Mouse (Mus musculus) left cerebral cortex, postnatal 36 days (tissue): ENCODE measurements around the gene Vps50. TPM values are rescaled to one million over a fixed set of nuclear protein-coding genes. Genes with fewer than 3 reads are reported as not detected.
"Not testable (repeated sequence)": the region's sequence is repeated elsewhere in the genome, so short reads cannot be mapped to it uniquely, and the experiment has no call there.

ENCODE experiments used
- DNase-seq, 2 experiments: peaks; one replicate each; pipeline ENCODE4 v3.0.0; 2021 to 2022; ENCODE audit warnings: low spot score in 2 of 2, mixed read lengths in 1 of 2
- intact Hi-C: fragments of 180-260 bp; cut with DNase I; formaldehyde crosslinking; loops from one replicate; pipeline ENCODE4 v1.15.1; 2025
- total RNA-seq, 2 experiments: library from RNA; stranded (reverse); gene quantifications; 2 replicates each; pipeline ENCODE4 v1.2.3; 2021

Vps50 gene
- total RNA-seq, result 10 to 100 TPM; 55.0 to 57.5 TPM

GRCm38 (mm10) chr6:3498162-3498848, at the start of gene Vps50, which contains the start of gene Hepacam2:
Gene Vps50, plus strand, starts transcription at chr6:3498382.
Gene Hepacam2, minus strand, starts transcription at chr6:3498298.
- peak; percentile 86 to 89 for DNase-seq
- intact Hi-C loops, result no loop called here

- intact Hi-C loops, result no loop called here
- no peak for DNase-seq
Measured at GRCm38 (mm10) chr6:3454421-3454820, 43.8 kb upstream of the Vps50 start.

- no peak for DNase-seq
- intact Hi-C loops, result no loop called here
Measured at GRCm38 (mm10) chr6:3455944-3456536, 42.1 kb upstream of the Vps50 start.

- intact Hi-C loops, result no loop called here
- no peak for DNase-seq
Measured at GRCm38 (mm10) chr6:3463026-3463425, 35.2 kb upstream of the Vps50 start.

- intact Hi-C loops, result no loop called here
- DNase-seq, result no peak
Measured at GRCm38 (mm10) chr6:3463594-3463993, 34.6 kb upstream of the Vps50 start.

GRCm38 (mm10) chr6:3468627-3469026, 29.6 kb upstream of the Vps50 start:
- intact Hi-C loops, result no loop called here

GRCm38 (mm10) chr6:3470706-3471105, 27.5 kb upstream of the Vps50 start:
- intact Hi-C loops, result no loop called here
- no peak for DNase-seq

More at GRCm38 (mm10) chr6:3468627-3469026, 29.6 kb upstream of the Vps50 start:
- DNase-seq, result no peak

- DNase-seq, result no peak
- intact Hi-C loops, result no loop called here
Measured at GRCm38 (mm10) chr6:3476299-3476698, 21.9 kb upstream of the Vps50 start.

GRCm38 (mm10) chr6:3479853-3480252, 18.3 kb upstream of the Vps50 start:
- no peak for DNase-seq
- intact Hi-C loops, result no loop called here

- intact Hi-C loops, result no loop called here
- DNase-seq, result no peak
Measured at GRCm38 (mm10) chr6:3481705-3482104, 16.5 kb upstream of the Vps50 start.

- intact Hi-C loops, result no loop called here
Measured at GRCm38 (mm10) chr6:3485133-3485532, 13.0 kb upstream of the Vps50 start.

GRCm38 (mm10) chr6:3487355-3487754, 10.8 kb upstream of the Vps50 start:
- intact Hi-C loops, result no loop called here

More at GRCm38 (mm10) chr6:3485133-3485532, 13.0 kb upstream of the Vps50 start:
- no peak for DNase-seq

GRCm38 (mm10) chr6:3494285-3494684, 3.9 kb upstream of the Vps50 start:
- intact Hi-C loops, result no loop called here
- DNase-seq, result no peak

More at GRCm38 (mm10) chr6:3487355-3487754, 10.8 kb upstream of the Vps50 start:
- DNase-seq, result no peak

GRCm38 (mm10) chr6:3496210-3496609, 2.0 kb upstream of the Vps50 start:
- DNase-seq, result no peak
- intact Hi-C loops, result loop anchor here (2.0 kb wide), 1 partner anchor 49 kb away; no protein-coding TSS in a partner anchor

GRCm38 (mm10) chr6:3500286-3500685, 2.1 kb downstream of the Vps50 start:
- no peak for DNase-seq
- intact Hi-C loops, result no loop called here

GRCm38 (mm10) chr6:3505289-3505688, 7.1 kb downstream of the Vps50 start:
- intact Hi-C loops, result loop anchor here (5.0 kb wide), 1 partner anchor 1897 kb away; no protein-coding TSS in a partner anchor

GRCm38 (mm10) chr6:3507078-3507477, 8.9 kb downstream of the Vps50 start:
- DNase-seq, result no peak
- intact Hi-C loops, result loop anchor here (5.0 kb wide), 1 partner anchor 1895 kb away; no protein-coding TSS in a partner anchor

More at GRCm38 (mm10) chr6:3505289-3505688, 7.1 kb downstream of the Vps50 start:
- no peak for DNase-seq

GRCm38 (mm10) chr6:3508151-3508550, 10.0 kb downstream of the Vps50 start:
- not testable (repeated sequence) for DNase-seq
- intact Hi-C loops, result loop anchor here (5.0 kb wide), 1 partner anchor 1894 kb away; no protein-coding TSS in a partner anchor

GRCm38 (mm10) chr6:3509782-3510181, 11.6 kb downstream of the Vps50 start:
- intact Hi-C loops, result loop anchor here (1.0 to 5.0 kb wide), 4 partner anchors 1038 to 1893 kb away; no protein-coding TSS in a partner anchor
- DNase-seq, result no peak

- intact Hi-C loops, result loop anchor here (5.0 kb wide), 2 partner anchors 1036 to 1601 kb away; no protein-coding TSS in a partner anchor
- no peak for DNase-seq
Measured at GRCm38 (mm10) chr6:3511116-3511515, 12.9 kb downstream of the Vps50 start.

GRCm38 (mm10) chr6:3511612-3512011, 13.4 kb downstream of the Vps50 start:
- DNase-seq, result no peak
- intact Hi-C loops, result loop anchor here (5.0 kb wide), 2 partner anchors 1036 to 1601 kb away; no protein-coding TSS in a partner anchor
